Comparison of ENCODE assay signal across 1 mouse cellular context in genomic region chr2:26575378-26575777, GRCm38 (mm10).
TF ChIP-seq lines count a peak whose summit lies in the region.

No protein-coding gene starts in this region.

TF ChIP-seq in MEL, 35 proteins besides CTCF, POLR2A, EP300 and RAD21 (continued from another document):
- peak; percentile 93 for TF ChIP-seq GATA1 (IDR thresholded peaks at IDR 0.05; ENCODE audit: low read depth, low read length)
- no peak for TF ChIP-seq UBTF (IDR thresholded peaks at IDR 0.05; ENCODE audit: borderline replicate concordance, insufficient read depth, low read depth, low read length)
- TF ChIP-seq E2F4 (IDR thresholded peaks at IDR 0.05; ENCODE audit: borderline replicate concordance, low read depth, low read length): no peak
- no peak for TF ChIP-seq GABPA (IDR thresholded peaks at IDR 0.05; ENCODE audit: low read depth, low read length)
